Mouse (Mus musculus): ENCODE results near the gene Scarb1.

- TF ChIP-seq EP300 (IDR thresholded peaks at IDR 0.05) (no peak), CTCF (IDR thresholded peaks at IDR 0.05) (no peak)
Observed at GRCm38 (mm10) chr5:125325931-125326330, 15.0 kb downstream of the Scarb1 start.

All from lung, postnatal 0 days (tissue).